Mouse (Mus musculus) heart, embryonic 13.5 days (tissue): ENCODE data around the gene Srrd. TPM values are rescaled to one million over a fixed set of nuclear protein-coding genes. Genes with fewer than 3 reads are reported as not detected.

Source experiments
- ATAC-seq: fragments of 200-750 bp; cut with Nextera tagmentation; 2 replicates; pipeline ENCODE4 v1.8.0; 2017; ENCODE audit warnings: moderate TSS enrichment; ENCODE audit not compliant: insufficient number of reproducible peaks, low FRiP score, low TSS enrichment; ENCODE audit errors: extremely low read depth
- H3K27ac ChIP-seq: fragments of 300-500 bp; sonication (generic); replicated peaks from 2 replicates; pipeline ENCODE4 v1.5.1; 2015; ENCODE audit warnings: moderate library complexity, mild to moderate bottlenecking, inconsistent platforms
- H3K27me3 ChIP-seq: fragments of 300-500 bp; sonication (generic); replicated peaks from 2 replicates; pipeline ENCODE4 v1.6.1; 2015; ENCODE audit warnings: mild to moderate bottlenecking, inconsistent platforms
- H3K36me3 ChIP-seq: fragments of 300-500 bp; sonication (generic); 2 replicates; pipeline ENCODE4 v1.6.1; 2015; ENCODE audit warnings: mild to moderate bottlenecking, inconsistent platforms
- H3K4me1 ChIP-seq: fragments of 300-500 bp; sonication (generic); 2 replicates; pipeline ENCODE4 v1.6.1; 2015; ENCODE audit warnings: inconsistent platforms
- H3K4me2 ChIP-seq: fragments of 300-500 bp; sonication (generic); 2 replicates; pipeline ENCODE4 v1.6.1; 2015; ENCODE audit warnings: inconsistent platforms, mild to moderate bottlenecking, moderate library complexity
- H3K4me3 ChIP-seq: fragments of 300-500 bp; sonication (generic); 2 replicates; pipeline ENCODE4 v1.5.1; 2015; ENCODE audit warnings: moderate library complexity, mild to moderate bottlenecking, inconsistent platforms
- H3K9ac ChIP-seq: fragments of 300-500 bp; sonication (generic); 2 replicates; pipeline ENCODE4 v1.6.1; 2015; ENCODE audit warnings: inconsistent platforms, mild to moderate bottlenecking, moderate library complexity
- H3K9me3 ChIP-seq: fragments of 300-500 bp; sonication (generic); 2 replicates; pipeline ENCODE4 v1.6.1; 2016; ENCODE audit warnings: inconsistent platforms
- WGBS: fragments of 180-500 bp; shearing (Covaris S2); methylation state at CpG from one replicate; pipeline ENCODE4 v1.1.7; 2015; ENCODE audit warnings: mixed read lengths; 5-methylcytosine and 5-hydroxymethylcytosine counted together
- polyA plus RNA-seq: library from polyadenylated mRNA; unstranded; fragments of >200 nt; fragmentation: Nextera tagmentation; extraction: Ambion mirVana; gene quantifications from 2 replicates; pipeline ENCODE4 v1.2.1, GENCODE M21; 2015

The Srrd gene
- polyA plus RNA-seq, 1 experiment from 2014 or later = 24.0 TPM

GRCm38 (mm10) chr5:112376111-112376510 lies 33.3 kb upstream of the Srrd start:
- 0 out of 2 replicates have a peak, but pooled peaks cover 2% of the 10 kb centered on the region for H3K4me1 ChIP-seq
- H3K4me3 ChIP-seq = no peak overlapping the region
- H3K9me3 ChIP-seq = no peaks in the 10 kb centered on the region
- H3K4me2 ChIP-seq = no peak overlapping the region
- H3K27me3 ChIP-seq = no peaks in the 10 kb centered on the region
- H3K27ac ChIP-seq = no peak overlapping the region
- WGBS = 81% methylated on average over 4 of the region's 4 CpGs
- H3K36me3 ChIP-seq = peaks cover 84% of the 10 kb centered on the region
- no peak for ATAC-seq
- H3K9ac ChIP-seq = no peak overlapping the region

DNA sequence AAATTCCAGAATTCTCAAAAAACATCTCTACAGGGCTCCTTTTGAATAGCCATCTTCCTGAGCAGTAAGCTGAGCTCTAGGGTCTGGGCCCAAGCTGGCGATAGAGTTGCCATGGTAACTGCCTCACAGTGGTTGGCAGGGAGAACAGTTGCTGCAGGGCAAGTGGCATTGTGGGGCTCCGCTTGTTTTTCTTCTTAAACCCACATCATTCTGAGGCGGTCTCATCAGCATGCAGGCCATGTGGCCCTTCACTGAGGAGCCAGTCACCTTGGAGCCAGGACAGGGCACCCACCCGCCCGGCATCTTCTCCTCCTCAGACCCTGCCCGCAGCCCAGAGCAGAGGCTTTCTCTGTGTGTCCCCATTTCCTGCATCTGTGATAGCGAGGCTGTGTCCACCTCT lies 29.1 kb upstream of the Srrd start:
- no peaks in the 10 kb centered on the region for H3K4me1 ChIP-seq
- H3K27ac ChIP-seq = no peak overlapping the region
- H3K4me2 ChIP-seq = no peak overlapping the region
- H3K9me3 ChIP-seq = no peaks in the 10 kb centered on the region
- 76% methylated on average over 7 of the region's 7 CpGs for WGBS
- no peak for ATAC-seq
- H3K9ac ChIP-seq = no peak overlapping the region
- peaks cover 89% of the 10 kb centered on the region for H3K36me3 ChIP-seq
- no peak overlapping the region for H3K4me3 ChIP-seq
- no peaks in the 10 kb centered on the region for H3K27me3 ChIP-seq

- H3K4me1 ChIP-seq = no peaks in the 10 kb centered on the region
- H3K27me3 ChIP-seq = no peaks in the 10 kb centered on the region
- ATAC-seq = no peak
- no peak overlapping the region for H3K4me3 ChIP-seq
- WGBS = 90% methylated on average over 12 of the region's 12 CpGs
- no peak overlapping the region for H3K9ac ChIP-seq
- no peak overlapping the region for H3K27ac ChIP-seq
- H3K36me3 ChIP-seq = peaks cover 90% of the 10 kb centered on the region
- H3K4me2 ChIP-seq = no peak overlapping the region
- H3K9me3 ChIP-seq = no peaks in the 10 kb centered on the region
Observed at GRCm38 (mm10) chr5:112370236-112370813, 27.5 kb upstream of the Srrd start.

DNA sequence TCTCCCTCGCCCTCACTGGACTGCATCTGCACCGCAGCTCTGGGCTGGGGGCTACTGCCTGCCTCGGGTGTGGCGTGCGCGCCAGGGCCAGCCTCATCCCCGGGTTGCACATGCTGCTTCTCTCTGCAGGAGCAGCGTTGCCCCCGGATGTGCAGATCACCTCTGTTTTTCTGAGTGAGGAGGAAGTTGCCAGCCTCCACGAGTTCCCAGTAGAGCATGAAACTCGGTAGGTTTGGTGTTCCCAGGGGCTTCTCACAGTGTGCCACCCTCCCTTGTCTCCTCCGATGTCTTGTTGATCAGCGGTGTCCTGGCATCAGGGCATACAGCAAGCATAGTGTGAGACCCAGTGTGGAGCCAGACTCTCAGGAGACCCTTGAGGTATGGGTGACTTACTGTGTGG lies 26.5 kb upstream of the Srrd start:
- H3K27ac ChIP-seq = no peak overlapping the region
- no peak overlapping the region for H3K4me2 ChIP-seq
- peaks cover 90% of the 10 kb centered on the region for H3K36me3 ChIP-seq
- no peaks in the 10 kb centered on the region for H3K4me1 ChIP-seq
- ATAC-seq = no peak
- H3K9ac ChIP-seq = no peak overlapping the region
- H3K9me3 ChIP-seq = no peaks in the 10 kb centered on the region
- H3K4me3 ChIP-seq = no peak overlapping the region
- WGBS = 90% methylated on average over 13 of the region's 13 CpGs
- no peaks in the 10 kb centered on the region for H3K27me3 ChIP-seq

GRCm38 (mm10) chr5:112368666-112369065 lies 25.8 kb upstream of the Srrd start:
- no peaks in the 10 kb centered on the region for H3K4me1 ChIP-seq
- H3K36me3 ChIP-seq = peaks cover 92% of the 10 kb centered on the region
- no peak overlapping the region for H3K4me3 ChIP-seq
- 87% methylated on average over 10 of the region's 10 CpGs for WGBS
- no peaks in the 10 kb centered on the region for H3K27me3 ChIP-seq
- H3K9me3 ChIP-seq = no peaks in the 10 kb centered on the region
- no peak overlapping the region for H3K4me2 ChIP-seq
- no peak overlapping the region for H3K9ac ChIP-seq
- ATAC-seq = no peak
- no peak overlapping the region for H3K27ac ChIP-seq

GRCm38 (mm10) chr5:112367929-112368328 lies 25.1 kb upstream of the Srrd start:
- Histone ChIP-seq H3K27ac (no peak overlapping the region), H3K4me2 (no peak overlapping the region), H3K9me3 (no peaks in the 10 kb centered on the region), H3K27me3 (no peaks in the 10 kb centered on the region), H3K4me1 (no peaks in the 10 kb centered on the region), H3K36me3 (peaks cover 92% of the 10 kb centered on the region), H3K4me3 (no peak overlapping the region), H3K9ac (no peak overlapping the region)
- no peak for ATAC-seq
- 76% methylated on average over 12 of the region's 12 CpGs for WGBS

GRCm38 (mm10) chr5:112367338-112367737 lies 24.5 kb upstream of the Srrd start:
- WGBS = 82% methylated on average over 4 of the region's 4 CpGs
- ATAC-seq = no peak
- H3K36me3 ChIP-seq = peaks cover 91% of the 10 kb centered on the region

GRCm38 (mm10) chr5:112366879-112367278 lies 24.0 kb upstream of the Srrd start:
- Histone ChIP-seq H3K4me1 (no peaks in the 10 kb centered on the region), H3K27me3 (no peaks in the 10 kb centered on the region), H3K36me3 (peaks cover 91% of the 10 kb centered on the region), H3K9me3 (no peaks in the 10 kb centered on the region), H3K4me2 (no peak overlapping the region), H3K4me3 (no peak overlapping the region), H3K9ac (no peak overlapping the region), H3K27ac (no peak overlapping the region)
- WGBS = 93% methylated on average over 6 of the region's 6 CpGs
- ATAC-seq = no peak

More at GRCm38 (mm10) chr5:112367338-112367737, 24.5 kb upstream of the Srrd start:
- Histone ChIP-seq H3K4me3 (no peak overlapping the region), H3K27me3 (no peaks in the 10 kb centered on the region), H3K9ac (no peak overlapping the region), H3K4me2 (no peak overlapping the region), H3K4me1 (no peaks in the 10 kb centered on the region), H3K27ac (no peak overlapping the region), H3K9me3 (no peaks in the 10 kb centered on the region)

- Histone ChIP-seq H3K9ac (no peak overlapping the region), H3K4me2 (no peak overlapping the region), H3K27me3 (no peaks in the 10 kb centered on the region), H3K4me1 (peaks cover 5% of the 10 kb centered on the region; the same call in 1 of the 2 replicates), H3K36me3 (peaks cover 69% of the 10 kb centered on the region), H3K27ac (no peak overlapping the region), H3K4me3 (no peak overlapping the region), H3K9me3 (no peaks in the 10 kb centered on the region)
- WGBS = 74% methylated on average over 10 of the region's 10 CpGs
- ATAC-seq = no peak
Observed at GRCm38 (mm10) chr5:112364184-112364797, 21.5 kb upstream of the Srrd start.

- 89% methylated on average over 3 of the region's 3 CpGs for WGBS
- Histone ChIP-seq H3K9me3 (no peaks in the 10 kb centered on the region), H3K27ac (no peak overlapping the region), H3K4me3 (no peak overlapping the region), H3K9ac (no peak overlapping the region), H3K4me1 (peaks cover 10% of the 10 kb centered on the region), H3K36me3 (peaks cover 54% of the 10 kb centered on the region), H3K27me3 (peaks cover 25% of the 10 kb centered on the region), H3K4me2 (no peak overlapping the region)
- ATAC-seq = no peak
Observed at GRCm38 (mm10) chr5:112360077-112360476, 17.2 kb upstream of the Srrd start.

- Histone ChIP-seq H3K27me3 (peaks cover 25% of the 10 kb centered on the region), H3K4me3 (no peak overlapping the region), H3K27ac (no peak overlapping the region), H3K4me1 (peaks cover 10% of the 10 kb centered on the region), H3K9ac (no peak overlapping the region), H3K4me2 (no peak overlapping the region), H3K9me3 (no peaks in the 10 kb centered on the region), H3K36me3 (peaks cover 54% of the 10 kb centered on the region)
- WGBS = 47% methylated on average over 4 of the region's 4 CpGs
- ATAC-seq = no peak
Observed at GRCm38 (mm10) chr5:112359520-112359919, 16.7 kb upstream of the Srrd start.

- no peak overlapping the region for H3K4me2 ChIP-seq
- WGBS = 78% methylated on average over 9 of the region's 9 CpGs
- H3K36me3 ChIP-seq = peaks cover 56% of the 10 kb centered on the region
- H3K9me3 ChIP-seq = no peaks in the 10 kb centered on the region
- peaks cover 10% of the 10 kb centered on the region for H3K4me1 ChIP-seq
- no peak overlapping the region for H3K9ac ChIP-seq
- peaks cover 25% of the 10 kb centered on the region for H3K27me3 ChIP-seq
- ATAC-seq = no peak
- H3K4me3 ChIP-seq = no peak overlapping the region
- H3K27ac ChIP-seq = no peak overlapping the region
Observed at GRCm38 (mm10) chr5:112356322-112356721, 13.5 kb upstream of the Srrd start.
